Mouse (Mus musculus): ENCODE measurements at regions not wholly inside any gene's neighbourhood (a gene's known extent, or its start where the extent isn't known, plus 50 kb on each side); places are given as distances from the start of the nearest gene placed in this dataset.

DNA sequence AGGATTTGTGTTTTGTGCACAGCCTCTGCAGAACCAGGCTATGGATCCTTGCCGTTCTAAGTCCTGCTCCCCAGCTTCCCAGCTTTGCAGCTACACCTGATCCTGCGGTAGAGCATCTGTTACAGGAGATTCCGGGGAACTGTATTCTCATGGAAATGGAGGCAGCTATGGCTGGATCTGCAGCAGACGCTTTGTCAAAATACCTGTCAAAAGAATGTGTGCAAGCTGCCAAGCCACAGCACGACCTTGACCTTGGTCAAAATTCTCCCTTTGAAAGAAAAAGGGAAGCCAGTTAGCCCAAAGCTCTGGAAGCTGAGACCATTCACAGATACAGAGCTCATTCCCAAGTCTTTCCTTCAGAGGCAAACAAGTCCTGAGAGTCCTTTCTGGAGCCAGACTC is 255.3 kb downstream of the Med13l start:
- H3K4me3 ChIP-seq = no peak overlapping the region
- H3K9me3 ChIP-seq (replicated peaks) = no peaks in the 10 kb centered on the region
- H3K36me3 ChIP-seq = no peaks in the 10 kb centered on the region
- no peak for ATAC-seq (ENCODE audit: low FRiP score)
- 73% methylated on average over 5 of the region's 5 CpGs for WGBS
- H3K9ac ChIP-seq = no peak overlapping the region
- no peaks in the 10 kb centered on the region for H3K27me3 ChIP-seq
- H3K4me2 ChIP-seq (replicated peaks) = no peak overlapping the region
- H3K4me1 ChIP-seq = no peaks in the 10 kb centered on the region
- no peak overlapping the region for H3K27ac ChIP-seq

DNA sequence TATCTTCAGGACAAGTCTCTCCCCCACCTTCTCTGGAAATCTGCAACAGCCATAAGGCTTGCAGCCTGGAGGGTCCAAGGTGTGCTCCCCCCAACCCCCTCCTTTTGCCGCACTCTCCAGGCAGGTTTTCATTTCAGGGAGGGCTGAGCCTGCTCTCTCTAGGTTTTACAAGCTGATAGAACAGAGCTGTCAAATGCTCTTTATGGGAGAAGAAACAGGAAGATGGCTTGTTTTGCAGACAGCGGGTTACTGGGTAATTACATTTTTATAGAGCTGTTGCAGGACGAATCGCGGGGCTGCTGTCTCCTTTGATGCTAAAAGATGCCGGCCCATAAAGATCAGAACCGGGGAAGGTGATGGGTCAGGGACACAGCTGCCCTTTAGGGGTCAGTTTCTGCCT is 257.8 kb downstream of the Med13l start:
- Histone ChIP-seq H3K27me3 (no peaks in the 10 kb centered on the region), H3K36me3 (no peaks in the 10 kb centered on the region), H3K9ac (no peak overlapping the region), H3K9me3 (replicated peaks) (peaks cover 9% of the 10 kb centered on the region), H3K4me3 (no peak overlapping the region), H3K4me2 (replicated peaks) (no peak overlapping the region), H3K4me1 (no peaks in the 10 kb centered on the region), H3K27ac (no peak overlapping the region)
- ATAC-seq (ENCODE audit: low FRiP score) = no peak
- 79% methylated on average over 7 of the region's 7 CpGs for WGBS

DNA sequence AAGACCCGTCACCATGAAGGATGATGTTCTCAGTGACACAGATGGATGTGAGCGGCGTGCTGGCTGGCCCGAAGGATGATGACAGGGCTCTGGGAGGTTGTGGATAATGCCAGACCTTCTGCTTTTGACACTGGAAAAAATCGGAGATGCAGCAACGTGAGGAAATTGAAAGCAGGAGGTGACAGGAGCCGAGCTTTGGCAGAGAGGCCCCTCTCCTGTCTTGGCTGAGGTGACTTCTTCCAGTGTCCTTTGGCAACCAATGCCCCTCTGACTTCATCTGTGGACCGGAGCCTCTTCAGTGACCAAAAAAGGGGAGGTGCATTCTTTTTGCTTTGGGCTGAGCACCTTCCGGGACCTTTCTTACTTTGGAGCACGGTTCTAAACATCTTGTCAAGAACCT is 264.3 kb downstream of the Med13l start:
- no peaks in the 10 kb centered on the region for H3K4me1 ChIP-seq
- H3K27me3 ChIP-seq = no peaks in the 10 kb centered on the region

DNA sequence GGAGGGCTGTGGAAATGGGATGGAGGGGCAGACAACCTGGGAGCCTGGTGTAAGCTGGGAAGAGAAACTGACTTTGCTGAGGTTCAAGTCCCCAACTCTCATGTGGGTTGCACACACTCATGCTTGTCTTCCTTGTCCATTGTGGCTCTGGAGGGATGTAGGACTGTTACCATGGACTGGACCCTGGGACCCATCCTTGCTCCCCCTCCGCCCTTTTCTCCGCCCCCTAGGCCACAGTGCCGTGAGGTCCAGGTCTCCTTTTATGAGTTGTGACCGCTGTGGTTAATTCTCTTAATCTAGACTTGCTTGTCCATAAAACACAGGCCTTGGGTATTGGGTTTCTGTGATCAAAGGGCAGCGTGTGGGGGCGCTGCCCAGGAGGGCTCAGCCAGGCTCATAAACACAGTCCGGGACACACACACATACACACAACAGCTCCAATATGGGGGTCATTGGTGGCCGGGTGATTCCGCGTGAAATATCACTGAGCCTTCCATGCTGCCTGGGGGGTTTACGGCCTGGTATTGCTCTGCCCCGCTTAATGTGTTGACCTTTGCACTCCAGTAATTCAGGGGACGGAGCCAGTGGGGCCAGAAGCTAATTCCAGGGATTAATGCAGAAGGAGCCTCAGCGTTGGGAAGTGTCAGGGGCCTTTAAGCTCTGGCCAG is 268.7 kb downstream of the Med13l start:
- Histone ChIP-seq H3K9me3 (replicated peaks) (no peaks in the 10 kb centered on the region), H3K36me3 (no peaks in the 10 kb centered on the region), H3K4me2 (replicated peaks) (no peak overlapping the region), H3K27ac (no peak overlapping the region), H3K9ac (no peak overlapping the region), H3K27me3 (no peaks in the 10 kb centered on the region), H3K4me3 (no peak overlapping the region), H3K4me1 (no peaks in the 10 kb centered on the region)
- ATAC-seq (ENCODE audit: low FRiP score) = no peak
- WGBS = 54% methylated on average over 14 of the region's 14 CpGs

More for the DNA sequence above, 264.3 kb downstream of the Med13l start:
- no peaks in the 10 kb centered on the region for H3K36me3 ChIP-seq
- no peak overlapping the region for H3K4me3 ChIP-seq
- WGBS = 84% methylated on average over 10 of the region's 10 CpGs
- H3K27ac ChIP-seq = no peak overlapping the region
- no peak for ATAC-seq (ENCODE audit: low FRiP score)
- H3K9me3 ChIP-seq (replicated peaks) = peaks cover 9% of the 10 kb centered on the region
- H3K9ac ChIP-seq = no peak overlapping the region
- no peak overlapping the region for H3K4me2 ChIP-seq (replicated peaks)

DNA sequence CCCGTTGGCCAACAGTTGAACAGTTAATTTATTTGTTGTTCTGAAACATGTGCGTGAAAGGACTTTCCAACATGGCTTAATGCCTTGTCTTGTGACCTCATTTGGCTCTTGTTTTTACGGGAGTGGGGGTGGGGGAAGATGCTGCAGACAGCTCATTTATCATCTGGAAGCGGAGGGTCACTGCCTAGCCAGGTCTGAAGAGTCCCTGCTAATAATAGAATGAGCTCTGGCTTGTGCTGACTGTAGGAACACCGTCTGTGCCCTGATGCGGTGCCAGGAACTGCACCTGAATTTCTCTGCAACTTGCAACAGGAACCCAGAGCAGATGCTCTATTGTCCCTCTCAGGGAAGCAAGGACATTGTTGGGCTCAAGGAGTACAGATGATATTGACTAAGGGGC is 272.2 kb downstream of the Med13l start:
- Histone ChIP-seq H3K4me2 (replicated peaks) (no peak overlapping the region), H3K4me3 (no peak overlapping the region), H3K9ac (no peak overlapping the region), H3K27me3 (no peaks in the 10 kb centered on the region), H3K4me1 (no peaks in the 10 kb centered on the region), H3K27ac (no peak overlapping the region), H3K9me3 (replicated peaks) (no peaks in the 10 kb centered on the region), H3K36me3 (no peaks in the 10 kb centered on the region)
- 49% methylated on average over 6 of the region's 6 CpGs for WGBS
- ATAC-seq (ENCODE audit: low FRiP score) = no peak

DNA sequence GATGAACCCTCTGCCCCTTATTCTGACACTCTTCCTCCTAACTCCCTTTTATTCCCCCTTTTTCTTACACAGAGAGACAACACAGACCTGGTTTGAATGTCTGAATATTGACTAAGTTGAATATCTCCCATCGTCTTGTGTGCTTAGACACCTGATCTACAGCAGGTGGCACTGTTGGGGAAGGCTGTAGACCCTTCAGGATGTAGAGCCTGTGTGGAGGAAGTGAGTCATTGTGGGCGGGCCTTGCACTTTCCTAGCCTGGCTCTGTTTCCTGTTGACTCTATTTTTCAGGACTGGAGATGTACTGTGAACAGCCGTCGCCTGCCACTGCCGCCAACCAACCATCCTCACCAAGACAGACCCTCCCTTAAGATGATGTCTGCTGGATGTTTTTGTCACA is 273.6 kb downstream of the Med13l start:
- no peak overlapping the region for H3K4me2 ChIP-seq (replicated peaks)
- ATAC-seq (ENCODE audit: low FRiP score) = no peak
- H3K36me3 ChIP-seq = no peaks in the 10 kb centered on the region
- no peaks in the 10 kb centered on the region for H3K27me3 ChIP-seq
- no peaks in the 10 kb centered on the region for H3K4me1 ChIP-seq
- H3K4me3 ChIP-seq = no peak overlapping the region
- H3K9me3 ChIP-seq (replicated peaks) = no peaks in the 10 kb centered on the region
- no peak overlapping the region for H3K27ac ChIP-seq
- 89% methylated on average over 5 of the region's 5 CpGs for WGBS
- no peak overlapping the region for H3K9ac ChIP-seq

DNA sequence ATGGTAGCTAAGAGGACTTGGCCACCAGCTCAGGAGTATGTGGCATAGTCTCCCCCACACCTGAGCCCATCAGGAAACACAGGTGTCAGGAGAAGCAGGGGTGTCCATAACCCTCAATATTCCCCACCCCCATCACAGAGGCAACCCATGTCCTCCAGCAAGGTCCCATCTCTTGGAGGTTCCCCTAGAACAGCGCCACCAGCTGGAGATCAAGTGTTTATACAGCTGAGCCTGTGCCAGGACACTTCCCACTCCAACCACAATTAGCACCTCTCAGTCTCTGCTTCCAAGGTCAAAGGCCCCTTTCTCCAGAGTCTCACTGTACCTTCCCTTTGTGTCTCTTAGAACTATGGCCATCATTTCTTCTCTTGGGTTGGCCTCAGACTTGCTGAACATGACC is 276.5 kb downstream of the Med13l start:
- no peak overlapping the region for H3K27ac ChIP-seq
- H3K36me3 ChIP-seq = no peaks in the 10 kb centered on the region
- H3K4me1 ChIP-seq = no peaks in the 10 kb centered on the region
- H3K4me2 ChIP-seq (replicated peaks) = no peak overlapping the region
- 40% methylated on average over 1 of the region's 1 CpGs for WGBS
- H3K9ac ChIP-seq = no peak overlapping the region
- no peaks in the 10 kb centered on the region for H3K27me3 ChIP-seq
- no peak overlapping the region for H3K4me3 ChIP-seq
- no peaks in the 10 kb centered on the region for H3K9me3 ChIP-seq (replicated peaks)
- no peak for ATAC-seq (ENCODE audit: low FRiP score)

DNA sequence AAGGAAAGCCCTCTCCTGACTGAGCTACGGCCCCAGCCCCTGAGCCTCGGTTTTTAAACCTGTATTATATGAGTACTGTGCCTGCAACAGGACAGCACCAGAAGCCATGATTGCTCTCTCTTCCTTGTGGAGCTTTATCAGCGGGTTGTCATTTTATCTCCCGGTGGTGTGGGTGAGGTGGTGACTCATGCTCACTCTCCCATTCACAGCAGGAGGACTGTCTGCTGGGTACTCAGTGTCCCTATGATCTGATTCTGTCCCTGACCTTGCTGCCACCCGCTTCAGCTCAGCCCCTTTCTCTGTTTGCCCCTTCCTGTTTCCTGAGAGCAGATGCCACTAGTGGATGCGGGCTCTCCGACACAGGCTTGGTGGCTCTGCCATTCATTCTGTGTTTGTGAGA is 277.9 kb downstream of the Med13l start:
- no peaks in the 10 kb centered on the region for H3K27me3 ChIP-seq
- no peak overlapping the region for H3K27ac ChIP-seq
- ATAC-seq (ENCODE audit: low FRiP score) = no peak
- no peak overlapping the region for H3K4me2 ChIP-seq (replicated peaks)
- H3K4me1 ChIP-seq = no peaks in the 10 kb centered on the region
- H3K9me3 ChIP-seq (replicated peaks) = no peaks in the 10 kb centered on the region
- H3K9ac ChIP-seq = no peak overlapping the region
- WGBS = 82% methylated on average over 7 of the region's 7 CpGs
- H3K36me3 ChIP-seq = no peaks in the 10 kb centered on the region
- H3K4me3 ChIP-seq = no peak overlapping the region

DNA sequence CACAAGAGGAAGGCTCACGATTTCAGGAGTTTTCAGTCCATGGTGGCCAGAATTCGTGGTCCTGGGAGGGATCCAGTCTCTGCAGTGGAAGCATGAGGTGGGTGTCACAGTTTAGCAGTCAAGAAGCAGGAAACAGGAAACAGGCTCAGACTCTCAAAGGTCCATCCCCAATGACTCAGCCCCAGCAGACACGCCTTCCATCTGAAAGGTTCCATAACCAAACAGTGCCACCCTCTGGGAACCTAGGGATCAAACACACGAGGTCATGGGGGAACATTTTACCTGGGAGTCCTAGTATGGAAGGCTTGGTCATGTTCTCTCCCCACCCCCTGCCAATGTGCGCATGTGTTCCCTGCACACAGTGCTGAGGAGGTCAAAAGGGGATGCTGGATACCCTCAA is 279.4 kb downstream of the Med13l start:
- no peaks in the 10 kb centered on the region for H3K9me3 ChIP-seq (replicated peaks)
- H3K36me3 ChIP-seq = no peaks in the 10 kb centered on the region
- no peak for ATAC-seq (ENCODE audit: low FRiP score)
- no peak overlapping the region for H3K4me3 ChIP-seq
- H3K4me1 ChIP-seq = no peaks in the 10 kb centered on the region
- no peak overlapping the region for H3K9ac ChIP-seq
- no peaks in the 10 kb centered on the region for H3K27me3 ChIP-seq
- no peak overlapping the region for H3K27ac ChIP-seq
- WGBS = 70% methylated on average over 5 of the region's 5 CpGs
- no peak overlapping the region for H3K4me2 ChIP-seq (replicated peaks)

DNA sequence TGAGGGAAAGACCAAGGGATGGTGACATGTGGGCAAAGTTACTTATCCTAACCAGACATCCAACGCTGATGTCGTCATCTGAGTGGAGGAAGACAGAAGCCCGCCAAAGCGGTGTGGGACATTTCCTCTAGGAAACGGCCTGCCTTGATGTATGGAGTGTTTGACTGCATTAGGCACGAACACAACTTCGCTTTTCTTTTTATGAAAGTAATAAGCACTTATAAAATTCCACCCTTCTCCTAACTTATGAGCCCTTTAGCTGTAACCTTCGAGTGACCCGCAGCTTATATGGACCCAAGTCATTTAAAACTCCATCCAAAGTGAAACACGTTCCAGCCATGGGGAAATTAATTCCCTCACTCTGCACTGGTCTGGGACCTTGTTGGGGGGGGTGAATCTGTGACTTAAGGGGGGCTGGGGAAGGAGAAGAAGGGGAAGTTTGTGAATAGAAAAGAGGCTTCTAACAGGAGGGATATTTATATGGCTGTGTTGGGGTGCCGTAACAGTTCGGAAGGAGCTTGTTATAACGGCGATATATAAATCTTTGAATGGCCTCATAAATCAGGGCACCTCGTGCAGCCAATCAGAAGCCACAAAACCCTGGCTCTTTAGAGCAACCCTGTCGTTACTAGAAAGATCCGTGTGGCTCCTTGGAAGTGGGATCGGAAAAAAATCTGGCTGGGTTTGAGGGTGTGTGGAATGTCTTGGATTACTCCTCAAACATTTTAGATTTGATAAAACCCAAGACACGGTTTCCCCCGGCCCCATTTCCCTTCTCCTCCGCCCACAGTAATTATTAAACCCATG is 280.9 kb downstream of the Med13l start:
- no peaks in the 10 kb centered on the region for H3K36me3 ChIP-seq
- H3K4me2 ChIP-seq (replicated peaks) = no peak overlapping the region
- no peak overlapping the region for H3K27ac ChIP-seq
- H3K9me3 ChIP-seq (replicated peaks) = no peaks in the 10 kb centered on the region
- WGBS = 86% methylated on average over 21 of the region's 21 CpGs
- no peak overlapping the region for H3K9ac ChIP-seq
- no peak overlapping the region for H3K4me3 ChIP-seq
- H3K27me3 ChIP-seq = no peaks in the 10 kb centered on the region
- no peaks in the 10 kb centered on the region for H3K4me1 ChIP-seq
- ATAC-seq (ENCODE audit: low FRiP score) = no peak

DNA sequence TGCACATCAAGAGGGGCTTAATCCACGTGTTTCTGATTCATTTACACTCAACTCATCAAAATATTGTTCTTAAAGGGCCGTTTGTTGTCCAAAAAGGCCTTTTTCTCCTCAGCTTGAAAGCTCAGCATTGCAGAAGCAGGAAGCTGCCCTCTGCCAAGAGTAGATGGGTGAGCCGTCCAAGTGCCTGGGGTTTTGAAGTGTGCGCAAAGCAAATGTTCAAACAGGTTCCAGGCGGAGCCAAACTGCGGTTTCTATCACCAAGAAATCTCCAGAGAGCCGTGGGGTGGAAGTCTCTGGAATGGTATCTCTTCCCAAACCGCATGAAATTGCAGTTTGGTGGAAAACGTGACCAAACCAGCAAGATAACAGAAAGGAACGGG is 281.5 kb downstream of the Med13l start:
- no peak overlapping the region for H3K9ac ChIP-seq
- no peaks in the 10 kb centered on the region for H3K27me3 ChIP-seq
- no peaks in the 10 kb centered on the region for H3K9me3 ChIP-seq (replicated peaks)
- no peak overlapping the region for H3K4me3 ChIP-seq
- 72% methylated on average over 10 of the region's 10 CpGs for WGBS
- H3K4me1 ChIP-seq = no peaks in the 10 kb centered on the region
- no peak for ATAC-seq (ENCODE audit: low FRiP score)
- H3K27ac ChIP-seq = no peak overlapping the region
- no peaks in the 10 kb centered on the region for H3K36me3 ChIP-seq
- H3K4me2 ChIP-seq (replicated peaks) = no peak overlapping the region

DNA sequence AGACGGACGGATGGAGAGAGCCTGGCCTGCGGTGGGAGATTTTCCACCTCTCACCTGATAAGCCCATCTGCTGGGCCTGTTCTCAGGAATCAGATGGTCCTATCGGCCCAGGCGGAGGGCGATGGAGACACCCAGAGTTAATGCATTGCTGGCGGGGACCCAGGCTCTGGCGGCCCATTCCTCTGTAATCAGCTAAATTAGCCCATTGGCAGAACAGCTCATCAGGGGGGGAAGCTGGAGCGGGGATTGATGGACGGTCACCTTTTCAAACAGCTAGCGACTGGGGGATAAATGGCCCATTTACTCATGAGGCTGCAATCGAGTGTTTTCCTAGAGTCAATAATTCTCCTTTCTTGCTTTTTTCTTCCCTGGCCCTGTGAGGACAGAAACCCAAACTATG is 296.5 kb downstream of the Med13l start:
- Histone ChIP-seq H3K4me2 (replicated peaks) (no peak overlapping the region), H3K9ac (no peak overlapping the region)
- no peak for ATAC-seq (ENCODE audit: low FRiP score)

More for the DNA sequence above, 296.5 kb downstream of the Med13l start:
- Histone ChIP-seq H3K27ac (0 out of 2 replicates have a peak overlapping the region, but pooled peaks have one; percentile 17), H3K27me3 (0 out of 2 replicates have a peak, but pooled peaks cover 5% of the 10 kb centered on the region), H3K4me1 (peaks cover 6% of the 10 kb centered on the region; the same call in 1 of the 2 replicates), H3K36me3 (no peaks in the 10 kb centered on the region), H3K9me3 (replicated peaks) (no peaks in the 10 kb centered on the region), H3K4me3 (no peak overlapping the region)
- 61% methylated on average over 12 of the region's 12 CpGs for WGBS
